Mouse (Mus musculus) cortical plate, adult 2 months (tissue): ENCODE measurements around the gene Pde2a. TPM values are rescaled to one million over a fixed set of nuclear protein-coding genes. Genes with fewer than 3 reads are reported as not detected.

Experiments used
- H3K27ac ChIP-seq: fragments of 200-500 bp; 2 replicates; pipeline ENCODE4 v1.5.1; 2012; ENCODE audit warnings: low read length, control low read depth, inconsistent platforms; ENCODE audit not compliant: insufficient read depth
- H3K4me1 ChIP-seq: fragments of 200-500 bp; 2 replicates; pipeline ENCODE4 v1.6.1; 2011; ENCODE audit warnings: low read length; ENCODE audit not compliant: control insufficient read depth, insufficient read depth
- H3K4me3 ChIP-seq: fragments of 200-500 bp; 2 replicates; pipeline ENCODE4 v1.5.1; 2011; ENCODE audit warnings: mild to moderate bottlenecking, low read length, control low read depth; ENCODE audit not compliant: insufficient read depth
- CTCF ChIP-seq: fragments of 200-500 bp; IDR thresholded peaks from 2 replicates; pipeline ENCODE4 v1.5.1; 2011; ENCODE audit warnings: mild to moderate bottlenecking, control low read depth, low read length; ENCODE audit not compliant: insufficient read depth; ENCODE audit errors: extremely low read depth
- POLR2A ChIP-seq: fragments of 200-500 bp; IDR thresholded peaks from 2 replicates; pipeline ENCODE4 v1.6.1; 2011; ENCODE audit warnings: mild to moderate bottlenecking, low read length, control low read depth; ENCODE audit not compliant: insufficient read depth; ENCODE audit errors: extremely low read depth
- polyA plus RNA-seq: library from polyadenylated mRNA; depleted of rRNA; stranded (reverse); fragments of >200 nt; gene quantifications from 2 replicates; pipeline ENCODE4 v1.2.3, GENCODE M21; 2012

The Pde2a gene
- polyA plus RNA-seq, 1 experiment: 236 TPM

GRCm38 (mm10) chr7:101498385-101498784, 76.9 kb downstream of the Pde2a start:
- H3K27ac ChIP-seq: no peak overlapping the region
- TF ChIP-seq CTCF (no peak), POLR2A (no peak)
- H3K4me1 ChIP-seq: peaks cover 14% of the 10 kb centered on the region
- no peak overlapping the region for H3K4me3 ChIP-seq

DNA sequence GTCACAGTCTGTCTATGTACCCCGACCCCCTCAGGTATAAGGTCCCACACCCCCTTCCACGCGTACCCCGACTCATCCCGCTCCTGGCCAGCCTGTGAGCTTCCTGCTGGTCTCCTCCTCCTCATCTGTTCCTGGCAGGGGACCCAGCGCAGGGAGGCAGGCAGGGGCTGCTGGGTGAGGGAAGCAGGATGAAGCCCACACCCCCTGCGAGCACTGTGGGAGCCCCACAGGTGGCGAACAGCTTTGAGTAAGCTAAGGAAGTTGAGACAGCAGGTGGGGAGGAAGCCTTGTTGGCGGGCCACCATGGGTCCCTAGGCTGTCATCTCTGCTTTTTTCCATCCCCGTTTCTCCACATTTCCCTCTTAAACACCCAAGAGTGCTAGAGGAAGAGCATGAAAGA, 77.8 kb downstream of the Pde2a start:
- Histone ChIP-seq H3K27ac (no peak overlapping the region), H3K4me3 (no peak overlapping the region)
- TF ChIP-seq POLR2A (no peak), CTCF (no peak)

GRCm38 (mm10) chr7:101499701-101500100, 78.2 kb downstream of the Pde2a start:
- Histone ChIP-seq H3K27ac (no peak overlapping the region), H3K4me1 (peaks cover 16% of the 10 kb centered on the region), H3K4me3 (no peak overlapping the region)
- TF ChIP-seq CTCF (no peak), POLR2A (no peak)

More for the DNA sequence above, 77.8 kb downstream of the Pde2a start:
- peaks cover 16% of the 10 kb centered on the region for H3K4me1 ChIP-seq

GRCm38 (mm10) chr7:101501236-101501635, 79.7 kb downstream of the Pde2a start:
- Histone ChIP-seq H3K4me1 (peaks cover 16% of the 10 kb centered on the region), H3K4me3 (no peak overlapping the region)
- no peak for TF ChIP-seq CTCF
- TF ChIP-seq POLR2A: no peak

GRCm38 (mm10) chr7:101501675-101502074, 80.2 kb downstream of the Pde2a start:
- TF ChIP-seq CTCF (peak; percentile 34), POLR2A (no peak)
- H3K27ac ChIP-seq: no peak overlapping the region
- H3K4me3 ChIP-seq: no peak overlapping the region
- H3K4me1 ChIP-seq: peaks cover 16% of the 10 kb centered on the region

More at GRCm38 (mm10) chr7:101501236-101501635, 79.7 kb downstream of the Pde2a start:
- H3K27ac ChIP-seq: no peak overlapping the region

- TF ChIP-seq POLR2A: no peak
- peak; percentile 75 for TF ChIP-seq CTCF
- Histone ChIP-seq H3K4me3 (no peak overlapping the region), H3K27ac (no peak overlapping the region), H3K4me1 (peaks cover 9% of the 10 kb centered on the region)
Observed at GRCm38 (mm10) chr7:101503351-101503750, 81.9 kb downstream of the Pde2a start.

GRCm38 (mm10) chr7:101503803-101504202, 82.3 kb downstream of the Pde2a start:
- no peak overlapping the region for H3K4me3 ChIP-seq
- H3K27ac ChIP-seq: no peak overlapping the region
- peaks cover 5% of the 10 kb centered on the region for H3K4me1 ChIP-seq

DNA sequence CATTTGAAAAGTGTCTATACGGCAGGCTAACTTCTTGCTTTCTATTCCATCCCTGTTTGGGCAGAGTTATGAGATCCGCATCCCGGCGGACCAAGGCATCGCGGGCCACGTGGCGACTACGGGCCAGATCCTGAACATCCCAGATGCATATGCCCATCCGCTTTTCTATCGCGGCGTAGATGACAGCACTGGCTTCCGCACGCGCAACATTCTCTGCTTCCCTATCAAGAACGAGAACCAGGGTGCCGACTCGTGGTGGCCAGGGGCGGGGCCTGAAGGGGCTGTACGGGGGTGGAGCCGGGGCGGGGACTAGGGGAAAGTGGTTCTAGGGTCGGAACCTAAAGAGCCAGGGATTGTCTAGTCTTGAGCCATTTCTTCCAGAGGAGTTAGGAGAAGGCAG, 83.0 kb downstream of the Pde2a start:
- peaks cover 4% of the 10 kb centered on the region for H3K4me1 ChIP-seq
- TF ChIP-seq CTCF (no peak), POLR2A (no peak)
- H3K27ac ChIP-seq: peak overlapping the region; percentile 24; the same call in 1 of the 2 replicates
- no peak overlapping the region for H3K4me3 ChIP-seq

More at GRCm38 (mm10) chr7:101503803-101504202, 82.3 kb downstream of the Pde2a start:
- TF ChIP-seq CTCF (no peak), POLR2A (no peak)

- peak overlapping the region; percentile 36; the same call in 1 of the 2 replicates for H3K27ac ChIP-seq
- peaks cover 2% of the 10 kb centered on the region; the same call in 1 of the 2 replicates for H3K4me1 ChIP-seq
- no peak overlapping the region for H3K4me3 ChIP-seq
- no peak for TF ChIP-seq POLR2A
- no peak for TF ChIP-seq CTCF
Observed at GRCm38 (mm10) chr7:101509212-101509611, 87.7 kb downstream of the Pde2a start.

DNA sequence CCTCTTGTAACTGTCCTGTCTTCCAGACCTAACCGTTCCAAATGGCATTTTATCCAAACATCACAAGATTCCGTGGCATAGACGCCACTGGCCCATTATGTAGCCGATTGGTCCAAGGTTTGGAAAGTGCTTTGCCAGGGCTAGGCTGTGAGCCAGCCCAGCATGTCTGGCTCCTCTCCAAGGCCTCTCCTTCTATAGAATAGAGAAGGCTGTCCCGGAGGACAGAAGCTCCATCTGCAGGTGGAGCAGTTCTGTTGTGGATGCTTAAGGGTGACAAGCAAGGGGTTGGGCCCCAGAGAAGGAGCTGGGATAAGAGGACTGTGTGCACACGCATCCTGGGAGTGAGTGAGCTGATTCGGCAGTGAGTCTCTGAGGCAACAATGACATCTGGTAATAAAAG, 92.2 kb downstream of the Pde2a start:
- H3K27ac ChIP-seq: peak overlapping the region; percentile 53; the same call in 1 of the 2 replicates
- H3K4me1 ChIP-seq: peaks cover 6% of the 10 kb centered on the region
- TF ChIP-seq CTCF (no peak), POLR2A (no peak)
- no peak overlapping the region for H3K4me3 ChIP-seq
